Comparison of ENCODE assay signal across 18 mouse cellular contexts in the genomic region with DNA sequence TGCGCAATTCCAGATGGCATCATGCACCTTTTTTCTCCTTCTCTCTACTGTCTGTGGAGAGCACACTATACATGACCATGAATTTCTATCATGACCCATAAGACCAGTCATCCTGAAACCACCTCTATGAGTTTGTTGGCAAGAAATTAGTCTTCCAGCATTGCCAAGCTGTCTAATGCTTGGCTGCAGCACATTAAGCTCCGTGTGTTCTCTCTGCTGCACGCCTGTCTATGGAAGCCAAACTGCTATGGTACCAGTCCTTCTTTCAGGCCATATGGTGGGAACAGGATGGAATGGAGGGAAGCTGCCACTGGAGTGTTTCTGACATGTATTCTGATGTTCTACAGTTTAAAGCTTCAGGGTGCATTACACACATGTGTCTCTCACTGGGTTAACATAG.
A peak's percentile ranks its signal among the peaks of the same experiment; 100 is the strongest.
DNase-seq lines count a peak whose midpoint lies in the region; ATAC-seq and TF ChIP-seq lines count a peak whose summit lies in the region.
"Had no signal": no experiment of that assay in that cellular context is flagged by ENCODE, and none has a peak within 500 bp of the region (broad histone marks: within the 10 kb centered on the region; RNA-seq: fewer than 3 reads in every experiment).

No protein-coding gene starts in this region.

- H3K27ac ChIP-seq in forebrain, embryonic 14.5 days (ENCODE audit: low read depth, low read length), result no peak overlapping the region
- no peak overlapping the region for H3K27ac ChIP-seq in forebrain, embryonic 10.5 days
- H3K27ac ChIP-seq: embryonic facial prominence, embryonic 12.5 days; heart, embryonic 13.5 days; kidney, postnatal 0 days; left cerebral cortex, adult 2 months; neural tube, embryonic 12.5 days had no signal

- TF ChIP-seq POLR2A in brain, embryonic 14.5 days (IDR thresholded peaks at IDR 0.05; ENCODE audit: borderline replicate concordance, extremely low read depth, insufficient read depth, insufficient read length, poor library complexity, severe bottlenecking), result no peak

- ATAC-seq in forebrain, embryonic 14.5 days, result peak; percentile 71; the same call in 1 of the 2 replicates
- ATAC-seq: inflammation-experienced regulatory T-cells, adult 6 months; midbrain, embryonic 16.5 days had no signal

- no peak overlapping the region for H3K9ac ChIP-seq in forebrain, embryonic 14.5 days (ENCODE audit: low read length)
- H3K9ac ChIP-seq: embryonic facial prominence, embryonic 12.5 days; heart, embryonic 13.5 days; neural tube, embryonic 12.5 days had no signal

- H3K9me3 ChIP-seq in forebrain, embryonic 14.5 days (replicated peaks; ENCODE audit: control insufficient read depth, low read length), result no peaks in the 10 kb centered on the region
- no peaks in the 10 kb centered on the region for H3K9me3 ChIP-seq in forebrain, embryonic 10.5 days
- H3K9me3 ChIP-seq: embryonic facial prominence, embryonic 12.5 days; neural tube, embryonic 12.5 days had no signal

- TF ChIP-seq CTCF in brain, embryonic 14.5 days (IDR thresholded peaks at IDR 0.05; ENCODE audit: borderline replicate concordance, extremely low read depth, insufficient read depth, insufficient read length), result no peak

- no peaks in the 10 kb centered on the region for H3K4me1 ChIP-seq in forebrain, embryonic 14.5 days (ENCODE audit: control insufficient read depth, insufficient read depth, low read length)
- no peaks in the 10 kb centered on the region for H3K4me1 ChIP-seq in forebrain, embryonic 10.5 days
- H3K4me1 ChIP-seq: embryonic facial prominence, embryonic 12.5 days; heart, embryonic 13.5 days; neural tube, embryonic 12.5 days had no signal

- no peaks in the 10 kb centered on the region for H3K27me3 ChIP-seq in forebrain, embryonic 14.5 days (replicated peaks; ENCODE audit: control insufficient read depth, insufficient read depth, low read length)
- H3K27me3 ChIP-seq in forebrain, embryonic 10.5 days (ENCODE audit: poor library complexity, severe bottlenecking), result no peaks in the 10 kb centered on the region
- H3K27me3 ChIP-seq: embryonic facial prominence, embryonic 12.5 days; heart, embryonic 13.5 days; neural tube, embryonic 12.5 days had no signal

- DNase-seq in forebrain, embryonic 14.5 days (ENCODE audit: low spot score), result peak; percentile 65
- no peak for DNase-seq in forebrain, embryonic 10.5 days (ENCODE audit: extremely low spot score, low spot score)
- peak; percentile 81 for DNase-seq in brain, embryonic 14.5 days (ENCODE audit: low read depth)
- DNase-seq in cerebellum, postnatal 14 days, result peak; percentile 76 to 89
- DNase-seq in layer of hippocampus, adult 9-10 months (ENCODE audit: low spot score), result peak; percentile 25
- DNase-seq in yolk sac, embryonic 10.5 days (ENCODE audit: low spot score), result no peak
- DNase-seq in ovary, postnatal 36 days (ENCODE audit: low spot score), result no peak
- DNase-seq in adrenal gland, adult 8-10 months, result no peak
- DNase-seq: adrenal gland, adult 2 months; gastrocnemius, postnatal 25 days; lung, adult 2 months had no signal

- WGBS in forebrain, embryonic 14.5 days, result 88% methylated on average over 3 of the region's 3 CpGs
- WGBS in forebrain, embryonic 10.5 days, result 94% methylated on average over 3 of the region's 3 CpGs

- no peak overlapping the region for H3K4me2 ChIP-seq in forebrain, embryonic 14.5 days (ENCODE audit: low read length)
- H3K4me2 ChIP-seq: embryonic facial prominence, embryonic 12.5 days; heart, embryonic 13.5 days; neural tube, embryonic 12.5 days had no signal

- no peak overlapping the region for H3K4me3 ChIP-seq in forebrain, embryonic 14.5 days (ENCODE audit: low read depth, low read length)
- H3K4me3 ChIP-seq in forebrain, embryonic 10.5 days, result no peak overlapping the region
- H3K4me3 ChIP-seq: embryonic facial prominence, embryonic 12.5 days; heart, embryonic 13.5 days; left cerebral cortex, adult 2 months; neural tube, embryonic 12.5 days had no signal

- H3K36me3 ChIP-seq in forebrain, embryonic 14.5 days (ENCODE audit: control insufficient read depth, insufficient read depth, low read length), result no peaks in the 10 kb centered on the region
- H3K36me3 ChIP-seq in forebrain, embryonic 10.5 days (replicated peaks), result no peaks in the 10 kb centered on the region
- H3K36me3 ChIP-seq: embryonic facial prominence, embryonic 12.5 days; heart, embryonic 13.5 days; neural tube, embryonic 12.5 days had no signal

Comparison
In these comparisons a context has a peak if more than half of its experiments do, and no peak if none do; other contexts are left out.
1. DNase-seq: peak in forebrain, embryonic 14.5 days (single experiment), brain, embryonic 14.5 days (single experiment), cerebellum, postnatal 14 days (2 of 2) and layer of hippocampus, adult 9-10 months (single experiment); none in forebrain, embryonic 10.5 days (single experiment), yolk sac, embryonic 10.5 days (single experiment), ovary, postnatal 36 days (single experiment) and adrenal gland, adult 8-10 months (single experiment).